Mouse (Mus musculus) heart, adult 2 months (tissue): Measurements from ENCODE around the gene Swi5. TPM values are rescaled to one million over a fixed set of nuclear protein-coding genes. Genes with fewer than 3 reads are reported as not detected.
A peak's percentile ranks its signal among the peaks of the same experiment; 100 is the strongest.

ENCODE experiments used
- DNase-seq, 2 experiments: peaks; one replicate each; pipeline ENCODE4 v3.0.0; 2021
- H3K27ac ChIP-seq: fragments of 200-600 bp; 2 replicates; pipeline ENCODE4 v1.8.1; 2022
- H3K27me3 ChIP-seq: fragments of 200-500 bp; 2 replicates; pipeline ENCODE4 v1.6.1; 2012; ENCODE audit warnings: mild to moderate bottlenecking, low read length, inconsistent platforms, mixed read lengths; ENCODE audit not compliant: control insufficient read depth, insufficient read depth
- H3K36me3 ChIP-seq: fragments of 200-500 bp; 2 replicates; pipeline ENCODE4 v1.6.1; 2012; ENCODE audit warnings: low read length, inconsistent platforms; ENCODE audit not compliant: control insufficient read depth, insufficient read depth
- H3K4me1 ChIP-seq: fragments of 200-500 bp; 2 replicates; pipeline ENCODE4 v1.6.1; 2011; ENCODE audit warnings: low read length; ENCODE audit not compliant: control insufficient read depth, insufficient read depth
- H3K4me3 ChIP-seq: fragments of 200-600 bp; 2 replicates; pipeline ENCODE4 v1.8.1; 2022
- H3K79me2 ChIP-seq: fragments of 200-500 bp; replicated peaks from 2 replicates; pipeline ENCODE4 v1.6.1; 2012; ENCODE audit warnings: mild to moderate bottlenecking, inconsistent platforms, low read length, moderate library complexity, mixed read lengths; ENCODE audit not compliant: control insufficient read depth, insufficient read depth
- H3K9ac ChIP-seq: fragments of 200-500 bp; 2 replicates; pipeline ENCODE4 v1.6.1; 2012; ENCODE audit warnings: low read depth, mild to moderate bottlenecking, control low read depth, inconsistent platforms, low read length, mixed read lengths
- CTCF ChIP-seq: fragments of 200-600 bp; IDR thresholded peaks from 2 replicates; pipeline ENCODE4 v1.8.1; 2022; ENCODE audit warnings: antibody characterized with exemption, mild to moderate bottlenecking, moderate library complexity
- EP300 ChIP-seq: fragments of 200-500 bp; IDR thresholded peaks from 2 replicates; pipeline ENCODE4 v1.6.1; 2011; ENCODE audit warnings: low read depth, low read length, control low read depth; ENCODE audit not compliant: insufficient read depth
- POLR2A ChIP-seq: fragments of 200-500 bp; IDR thresholded peaks from 2 replicates; pipeline ENCODE4 v1.6.1; 2011; ENCODE audit warnings: mild to moderate bottlenecking, low read depth, low read length, control low read depth; ENCODE audit not compliant: insufficient read depth
- WGBS: fragments of 180-500 bp; shearing (Covaris S2); methylation state at CpG from one replicate; pipeline ENCODE4 v1.1.7; 2018; 5-methylcytosine and 5-hydroxymethylcytosine counted together
- intact Hi-C: fragments of 180-260 bp; cut with DNase I; formaldehyde crosslinking; loops from one replicate; pipeline ENCODE4 v1.15.1; 2025
- polyA plus RNA-seq: library from polyadenylated mRNA; depleted of rRNA; stranded (reverse); fragments of >200 nt; gene quantifications from 2 replicates; pipeline ENCODE4 v1.2.3, GENCODE M21; 2012
- total RNA-seq, 2 experiments: library from RNA; stranded (reverse); gene quantifications; 2 replicates each; pipeline ENCODE4 v1.2.3; 2021

Swi5 gene
- total and polyA plus RNA-seq, 3 experiments: 173 to 233 (median 205) TPM

GRCm38 (mm10) chr2:32287334-32287840, 488 bp downstream of the Swi5 start, which contains the start of gene Golga2:
TSS of gene Golga2 (plus strand) at chr2:32287384.
- Histone ChIP-seq H3K79me2 (peaks cover 2% of the 10 kb centered on the region; the same call in 1 of the 2 replicates), H3K4me1 (peaks cover 3% of the 10 kb centered on the region; the same call in 1 of the 2 replicates)
- WGBS: under 1% methylated on average over 23 of the region's 23 CpGs

DNA sequence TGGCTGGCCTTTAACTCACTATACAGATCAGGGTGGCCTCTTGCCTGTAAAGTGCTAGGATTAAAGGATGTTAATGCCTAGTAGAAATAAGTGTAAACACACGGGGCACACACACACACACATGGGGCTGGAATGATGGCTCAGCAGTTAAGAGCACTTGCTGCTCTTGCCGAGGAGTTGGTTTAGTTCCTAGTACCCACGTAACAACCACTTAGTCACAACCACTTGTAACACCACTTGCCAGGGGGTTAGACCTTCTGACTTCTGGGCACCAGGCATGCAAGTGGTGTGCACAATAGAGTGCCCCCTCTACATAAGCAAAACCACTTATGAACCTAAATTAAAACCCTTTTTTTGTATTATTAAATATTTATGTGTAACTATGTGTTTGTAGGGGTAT, 3.9 kb downstream of the Swi5 start:
- 78% methylated on average over 3 of the region's 3 CpGs for WGBS
- no peak overlapping the region for H3K4me3 ChIP-seq
- intact Hi-C loops: no loop called here
- H3K79me2 ChIP-seq: no peaks in the 10 kb centered on the region; the same call in 1 of the 2 replicates
- no peaks in the 10 kb centered on the region for H3K27me3 ChIP-seq
- H3K4me1 ChIP-seq: 0 out of 2 replicates have a peak, but pooled peaks cover 1% of the 10 kb centered on the region
- TF ChIP-seq CTCF (no peak), EP300 (no peak), POLR2A (no peak)
- no peak overlapping the region for H3K9ac ChIP-seq
- H3K36me3 ChIP-seq: peaks cover 2% of the 10 kb centered on the region; the same call in 1 of the 2 replicates
- H3K27ac ChIP-seq: no peak overlapping the region
- no peak for DNase-seq

More at GRCm38 (mm10) chr2:32287334-32287840, 488 bp downstream of the Swi5 start, which contains the start of gene Golga2:
- Histone ChIP-seq H3K9ac (peak within 1 kb of the TSS; percentile 72), H3K27ac (peak within 1 kb of the TSS; percentile 89), H3K27me3 (no peaks in the 10 kb centered on the region), H3K36me3 (peaks cover 2% of the 10 kb centered on the region; the same call in 1 of the 2 replicates), H3K4me3 (peak within 1 kb of the TSS; percentile 85)
- TF ChIP-seq POLR2A: no peak
- TF ChIP-seq CTCF: no peak
- TF ChIP-seq EP300: no peak
- no peak for DNase-seq
- intact Hi-C loops: no loop called here

GRCm38 (mm10) chr2:32282727-32283126, 5.1 kb downstream of the Swi5 start:
- WGBS: 74% methylated on average over 1 of the region's 1 CpGs
- TF ChIP-seq POLR2A (0 out of 2 replicates have a peak, but pooled peaks have one; percentile 18), EP300 (peak; percentile 71; the same call in 1 of the 2 replicates), CTCF (peak; percentile 82)
- H3K36me3 ChIP-seq: peaks cover 2% of the 10 kb centered on the region; the same call in 1 of the 2 replicates
- peak; percentile 48 to 61 for DNase-seq
- no peak overlapping the region for H3K9ac ChIP-seq
- no peak overlapping the region for H3K4me3 ChIP-seq
- H3K4me1 ChIP-seq: 0 out of 2 replicates have a peak, but pooled peaks cover 1% of the 10 kb centered on the region
- H3K79me2 ChIP-seq: no peaks in the 10 kb centered on the region
- H3K27me3 ChIP-seq: no peaks in the 10 kb centered on the region
- intact Hi-C loops: no loop called here
- H3K27ac ChIP-seq: no peak overlapping the region

- intact Hi-C loops: no loop called here
- Histone ChIP-seq H3K36me3 (peaks cover 2% of the 10 kb centered on the region; the same call in 1 of the 2 replicates), H3K9ac (no peak overlapping the region), H3K79me2 (no peaks in the 10 kb centered on the region), H3K27me3 (no peaks in the 10 kb centered on the region), H3K4me1 (0 out of 2 replicates have a peak, but pooled peaks cover 1% of the 10 kb centered on the region), H3K4me3 (no peak overlapping the region), H3K27ac (no peak overlapping the region)
- DNase-seq: no peak
- 57% methylated on average over 2 of the region's 2 CpGs for WGBS
- TF ChIP-seq POLR2A (no peak), CTCF (no peak), EP300 (no peak)
Observed at GRCm38 (mm10) chr2:32282289-32282688, 5.6 kb downstream of the Swi5 start.

- Histone ChIP-seq H3K27me3 (no peaks in the 10 kb centered on the region), H3K79me2 (no peaks in the 10 kb centered on the region), H3K9ac (no peak overlapping the region), H3K36me3 (no peaks in the 10 kb centered on the region), H3K4me1 (no peaks in the 10 kb centered on the region), H3K4me3 (no peak overlapping the region), H3K27ac (no peak overlapping the region)
- intact Hi-C loops: no loop called here
- 73% methylated on average over 3 of the region's 3 CpGs for WGBS
- DNase-seq: no peak
- TF ChIP-seq EP300 (no peak), CTCF (no peak), POLR2A (no peak)
Observed at GRCm38 (mm10) chr2:32275823-32276222, 12.1 kb downstream of the Swi5 start.

DNA sequence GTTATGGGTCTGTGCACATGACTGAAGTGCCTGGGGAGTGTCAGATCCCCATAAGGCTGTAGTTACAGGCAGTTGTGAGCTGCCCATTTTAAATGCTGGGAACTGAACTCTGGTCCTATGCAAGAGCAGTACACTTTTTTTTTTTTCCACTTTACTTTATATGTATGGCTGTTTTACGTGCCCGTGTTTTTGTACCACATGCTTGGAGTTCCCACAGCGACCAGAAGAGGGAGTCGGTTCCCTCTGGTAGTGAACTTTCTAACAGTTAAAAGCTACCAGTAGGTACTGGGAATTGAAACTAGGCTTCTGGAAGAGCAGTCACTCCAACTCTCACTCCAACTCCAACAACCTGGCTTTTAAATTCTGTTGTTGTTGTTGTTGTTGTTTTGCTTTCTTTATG, 27.2 kb downstream of the Swi5 start:
- no peak overlapping the region for H3K4me3 ChIP-seq
- no peaks in the 10 kb centered on the region for H3K27me3 ChIP-seq
- DNase-seq: peak in 1 of 2 experiments; percentile 50
- H3K9ac ChIP-seq: no peak overlapping the region
- intact Hi-C loops: no loop called here
- WGBS: 41% methylated on average over 4 of the region's 4 CpGs
- no peaks in the 10 kb centered on the region for H3K79me2 ChIP-seq
- H3K36me3 ChIP-seq: no peaks in the 10 kb centered on the region
- H3K4me1 ChIP-seq: peaks cover 5% of the 10 kb centered on the region
- TF ChIP-seq POLR2A (no peak), CTCF (peak; percentile 73)
- H3K27ac ChIP-seq: no peak overlapping the region
